Mouse (Mus musculus) liver, postnatal 0 days (tissue): ENCODE results near the gene Gm20388.

ENCODE experiments used
- CTCF ChIP-seq: sonication (generic); IDR thresholded peaks from 2 replicates; pipeline ENCODE4 v1.5.1; 2016; ENCODE audit warnings: antibody characterized with exemption, low read depth
- EP300 ChIP-seq: IDR thresholded peaks from 2 replicates; pipeline ENCODE4 v1.6.1; 2016; ENCODE audit warnings: antibody characterized with exemption, low read depth, mild to moderate bottlenecking

DNA sequence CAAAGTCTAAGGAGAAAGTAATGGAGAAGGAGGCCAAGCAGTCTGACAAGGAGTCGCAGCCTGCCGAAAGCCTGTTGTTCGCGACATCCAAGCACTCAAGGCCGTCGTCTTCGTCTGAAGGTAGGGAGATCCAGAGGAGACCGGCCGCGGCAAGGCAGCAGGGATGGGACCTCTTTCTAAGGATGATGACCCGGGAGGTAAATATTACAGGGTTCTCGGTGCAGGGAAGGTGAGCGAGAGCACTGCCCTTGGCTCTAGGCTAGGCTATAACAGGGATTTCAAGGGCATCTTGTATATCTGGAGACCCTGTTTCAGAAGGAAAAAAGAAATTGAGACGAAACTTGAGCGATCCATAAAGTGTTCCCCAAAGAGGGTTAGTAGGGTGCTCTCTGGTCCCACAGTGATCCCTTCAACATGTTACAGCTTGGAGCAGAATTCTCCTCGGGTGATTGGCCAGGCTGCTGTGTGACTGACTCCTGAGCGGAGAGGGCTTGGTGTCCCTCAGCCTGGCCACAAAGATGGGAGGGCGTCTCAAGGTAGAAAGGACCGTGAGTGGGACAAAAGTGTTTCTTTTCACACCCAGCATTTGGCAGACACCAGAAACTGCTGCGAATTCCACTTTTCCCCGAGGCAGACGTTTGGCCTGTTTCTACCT, 3302.6 kb downstream of the Gm20388 start:
- TF ChIP-seq CTCF: no peak
- TF ChIP-seq EP300: no peak
